Mouse (Mus musculus): ENCODE measurements at regions not wholly inside any gene's neighbourhood (a gene's known extent, or its start where the extent isn't known, plus 50 kb on each side); places are given as distances from the start of the nearest gene placed in this dataset.

DNA sequence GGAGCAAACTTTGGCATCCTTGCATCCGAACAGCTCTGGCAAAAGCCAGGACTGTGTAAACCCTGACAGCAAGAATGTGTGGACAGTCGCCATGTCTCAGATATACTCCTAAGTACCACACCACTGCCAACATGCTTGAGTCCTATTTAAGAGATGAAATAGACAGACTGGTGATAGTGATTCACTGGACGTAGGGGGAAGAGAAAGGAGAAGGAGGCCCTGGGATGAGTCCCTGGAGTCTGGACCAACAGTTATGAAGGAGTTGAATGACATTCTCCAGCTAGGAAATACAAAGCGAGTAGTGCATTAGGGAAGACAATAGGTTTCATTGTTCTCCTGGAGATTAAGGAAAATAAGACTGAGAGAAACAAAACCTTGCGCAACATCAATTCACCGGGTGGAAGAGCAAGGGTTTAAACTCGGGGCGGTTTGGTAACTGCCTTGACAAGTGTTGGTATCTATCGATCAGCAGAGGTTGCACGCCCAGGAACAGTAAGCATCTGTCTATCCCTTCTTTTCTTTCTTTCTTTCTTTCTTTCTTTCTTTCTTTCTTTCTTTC lies 54.3 kb upstream of the Nrbf2 start:
- ATAC-seq (ENCODE audit: low FRiP score, low TSS enrichment) (no peak), DNase-seq (no peak)
- Histone ChIP-seq H3K9me3 (ENCODE audit: control insufficient read depth, low read length) (no peaks in the 10 kb centered on the region), H3K9ac (replicated peaks; ENCODE audit: low read length) (no peak overlapping the region), H3K27me3 (ENCODE audit: control insufficient read depth, insufficient read depth, low read length) (no peaks in the 10 kb centered on the region), H3K4me1 (ENCODE audit: control insufficient read depth, insufficient read depth, low read length) (no peaks in the 10 kb centered on the region), H3K36me3 (ENCODE audit: control insufficient read depth, insufficient read depth, low read length) (no peaks in the 10 kb centered on the region), H3K27ac (replicated peaks; ENCODE audit: low read depth, low read length) (no peak overlapping the region), H3K4me3 (replicated peaks; ENCODE audit: low read depth, low read length) (no peak overlapping the region), H3K4me2 (ENCODE audit: low read length) (no peak overlapping the region)
- 62% methylated on average over 10 of the region's 10 CpGs for WGBS

DNA sequence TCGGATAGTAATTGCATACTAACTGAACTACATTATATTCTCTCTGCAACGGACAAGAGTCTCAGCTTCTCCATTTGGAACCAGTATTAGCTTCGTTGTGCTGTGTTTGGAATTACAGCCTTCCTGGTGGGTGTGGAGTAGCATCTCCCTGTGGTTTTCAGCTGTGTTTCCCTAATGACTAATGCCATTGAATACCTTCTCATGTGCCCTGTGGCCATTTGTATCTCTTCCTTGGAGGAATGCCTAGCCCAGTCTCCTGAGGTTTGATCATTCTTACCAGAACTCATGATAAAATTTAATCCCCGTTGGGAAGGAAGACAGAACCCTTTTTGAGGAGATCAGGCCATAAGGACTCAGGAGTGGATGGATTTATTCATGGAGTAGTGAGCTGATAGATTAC lies 59.6 kb upstream of the Nrbf2 start:
- H3K9me3 ChIP-seq (ENCODE audit: control insufficient read depth, low read length) = no peaks in the 10 kb centered on the region
- DNase-seq (no peak), ATAC-seq (ENCODE audit: low FRiP score, low TSS enrichment) (no peak)
- H3K27ac ChIP-seq (replicated peaks; ENCODE audit: low read depth, low read length) = no peak overlapping the region
- H3K9ac ChIP-seq (replicated peaks; ENCODE audit: low read length) = no peak overlapping the region
- no peaks in the 10 kb centered on the region for H3K27me3 ChIP-seq (ENCODE audit: control insufficient read depth, insufficient read depth, low read length)
- H3K4me2 ChIP-seq (ENCODE audit: low read length) = no peak overlapping the region
- no peaks in the 10 kb centered on the region for H3K36me3 ChIP-seq (ENCODE audit: control insufficient read depth, insufficient read depth, low read length)
- H3K4me1 ChIP-seq (ENCODE audit: control insufficient read depth, insufficient read depth, low read length) = no peaks in the 10 kb centered on the region
- 85% methylated on average over 4 of the region's 4 CpGs for WGBS
- no peak overlapping the region for H3K4me3 ChIP-seq (replicated peaks; ENCODE audit: low read depth, low read length)

GRCm38 (mm10) chr10:67350956-67351355 lies 65.9 kb upstream of the Nrbf2 start:
- H3K4me3 ChIP-seq (replicated peaks; ENCODE audit: low read depth, low read length) = no peak overlapping the region
- no peaks in the 10 kb centered on the region for H3K36me3 ChIP-seq (ENCODE audit: control insufficient read depth, insufficient read depth, low read length)
- 48% methylated on average over 2 of the region's 2 CpGs for WGBS
- no peak overlapping the region for H3K27ac ChIP-seq (replicated peaks; ENCODE audit: low read depth, low read length)
- no peak overlapping the region for H3K9ac ChIP-seq (replicated peaks; ENCODE audit: low read length)
- DNase-seq (peak; percentile 33), ATAC-seq (ENCODE audit: low FRiP score, low TSS enrichment) (no peak)
- H3K4me2 ChIP-seq (ENCODE audit: low read length) = no peak overlapping the region
- H3K4me1 ChIP-seq (ENCODE audit: control insufficient read depth, insufficient read depth, low read length) = no peaks in the 10 kb centered on the region
- no peaks in the 10 kb centered on the region for H3K9me3 ChIP-seq (ENCODE audit: control insufficient read depth, low read length)
- H3K27me3 ChIP-seq (ENCODE audit: control insufficient read depth, insufficient read depth, low read length) = no peaks in the 10 kb centered on the region

GRCm38 (mm10) chr10:67360793-67361192 lies 75.7 kb upstream of the Nrbf2 start:
- 87% methylated on average over 8 of the region's 8 CpGs for WGBS
- Histone ChIP-seq H3K27me3 (ENCODE audit: control insufficient read depth, insufficient read depth, low read length) (no peaks in the 10 kb centered on the region), H3K36me3 (ENCODE audit: control insufficient read depth, insufficient read depth, low read length) (no peaks in the 10 kb centered on the region), H3K4me1 (ENCODE audit: control insufficient read depth, insufficient read depth, low read length) (no peaks in the 10 kb centered on the region), H3K9ac (replicated peaks; ENCODE audit: low read length) (no peak overlapping the region), H3K27ac (replicated peaks; ENCODE audit: low read depth, low read length) (no peak overlapping the region), H3K4me3 (replicated peaks; ENCODE audit: low read depth, low read length) (no peak overlapping the region), H3K9me3 (ENCODE audit: control insufficient read depth, low read length) (no peaks in the 10 kb centered on the region), H3K4me2 (ENCODE audit: low read length) (no peak overlapping the region)
- DNase-seq (no peak), ATAC-seq (ENCODE audit: low FRiP score, low TSS enrichment) (no peak)

DNA sequence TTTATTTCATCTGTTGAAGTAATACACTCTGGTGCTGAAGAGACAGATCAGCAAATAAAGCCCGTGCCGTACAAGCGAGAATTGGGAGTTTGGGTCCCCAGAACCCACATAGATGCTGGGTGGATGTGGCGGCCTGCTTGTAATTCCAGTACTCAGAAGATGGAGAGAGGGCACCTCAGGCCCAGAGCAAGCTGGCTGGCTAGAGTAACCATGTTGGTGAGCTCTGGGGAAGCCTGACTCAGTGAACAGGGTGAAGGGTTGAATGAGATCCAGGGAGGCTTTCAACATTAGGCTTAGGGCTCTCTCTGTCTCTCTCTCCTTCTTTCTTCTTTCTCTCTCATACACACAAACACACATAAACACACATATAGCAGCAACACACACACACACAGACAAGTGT lies 76.2 kb upstream of the Nrbf2 start:
- Histone ChIP-seq H3K27ac (replicated peaks; ENCODE audit: low read depth, low read length) (no peak overlapping the region), H3K4me3 (replicated peaks; ENCODE audit: low read depth, low read length) (no peak overlapping the region), H3K9ac (replicated peaks; ENCODE audit: low read length) (no peak overlapping the region), H3K9me3 (ENCODE audit: control insufficient read depth, low read length) (no peaks in the 10 kb centered on the region), H3K36me3 (ENCODE audit: control insufficient read depth, insufficient read depth, low read length) (no peaks in the 10 kb centered on the region), H3K4me1 (ENCODE audit: control insufficient read depth, insufficient read depth, low read length) (no peaks in the 10 kb centered on the region), H3K27me3 (ENCODE audit: control insufficient read depth, insufficient read depth, low read length) (no peaks in the 10 kb centered on the region), H3K4me2 (ENCODE audit: low read length) (no peak overlapping the region)
- 93% methylated on average over 4 of the region's 4 CpGs for whole genome bisulfite sequencing
- ATAC-seq (ENCODE audit: low FRiP score, low TSS enrichment) (no peak), DNase-seq (no peak)

- Histone ChIP-seq H3K36me3 (ENCODE audit: control insufficient read depth, insufficient read depth, low read length) (no peaks in the 10 kb centered on the region), H3K4me2 (ENCODE audit: low read length) (no peak overlapping the region), H3K4me1 (ENCODE audit: control insufficient read depth, insufficient read depth, low read length) (no peaks in the 10 kb centered on the region), H3K27me3 (ENCODE audit: control insufficient read depth, insufficient read depth, low read length) (no peaks in the 10 kb centered on the region), H3K9me3 (ENCODE audit: control insufficient read depth, low read length) (no peaks in the 10 kb centered on the region), H3K4me3 (replicated peaks; ENCODE audit: low read depth, low read length) (no peak overlapping the region), H3K27ac (replicated peaks; ENCODE audit: low read depth, low read length) (no peak overlapping the region), H3K9ac (replicated peaks; ENCODE audit: low read length) (no peak overlapping the region)
- WGBS = 88% methylated on average over 3 of the region's 3 CpGs
- DNase-seq (no peak), ATAC-seq (ENCODE audit: low FRiP score, low TSS enrichment) (no peak)
Measured at GRCm38 (mm10) chr10:67364595-67364994, 79.5 kb upstream of the Nrbf2 start.

DNA sequence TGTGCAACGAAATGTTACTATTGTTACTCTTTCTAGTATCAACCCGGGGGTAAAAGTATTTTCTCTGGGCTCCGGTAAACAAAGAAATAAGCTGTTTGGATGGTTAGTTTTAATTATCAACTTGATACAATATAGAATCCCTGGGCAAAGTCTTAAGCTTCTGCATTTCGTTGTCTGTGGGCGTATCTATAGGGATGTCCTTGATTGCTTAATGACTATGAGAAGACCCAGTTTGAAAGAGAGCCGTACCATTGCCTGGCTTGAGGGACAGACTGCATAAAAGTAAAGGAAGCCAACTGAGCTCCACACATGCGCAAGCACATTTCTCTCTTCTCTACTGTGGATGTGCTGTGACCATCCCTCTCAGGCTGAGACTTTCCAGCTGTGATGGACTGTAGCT lies 80.1 kb upstream of the Nrbf2 start:
- WGBS = 93% methylated on average over 7 of the region's 7 CpGs
- no peak overlapping the region for H3K9ac ChIP-seq (replicated peaks; ENCODE audit: low read length)
- no peaks in the 10 kb centered on the region for H3K27me3 ChIP-seq (ENCODE audit: control insufficient read depth, insufficient read depth, low read length)
- DNase-seq (no peak), ATAC-seq (ENCODE audit: low FRiP score, low TSS enrichment) (no peak)
- no peaks in the 10 kb centered on the region for H3K4me1 ChIP-seq (ENCODE audit: control insufficient read depth, insufficient read depth, low read length)
- H3K36me3 ChIP-seq (ENCODE audit: control insufficient read depth, insufficient read depth, low read length) = no peaks in the 10 kb centered on the region
- no peak overlapping the region for H3K27ac ChIP-seq (replicated peaks; ENCODE audit: low read depth, low read length)
- no peak overlapping the region for H3K4me3 ChIP-seq (replicated peaks; ENCODE audit: low read depth, low read length)
- H3K4me2 ChIP-seq (ENCODE audit: low read length) = no peak overlapping the region
- no peaks in the 10 kb centered on the region for H3K9me3 ChIP-seq (ENCODE audit: control insufficient read depth, low read length)

GRCm38 (mm10) chr10:67372569-67373161 lies 87.6 kb upstream of the Nrbf2 start:
- Histone ChIP-seq H3K4me3 (replicated peaks; ENCODE audit: low read depth, low read length) (no peak overlapping the region), H3K9ac (replicated peaks; ENCODE audit: low read length) (no peak overlapping the region), H3K27ac (replicated peaks; ENCODE audit: low read depth, low read length) (no peak overlapping the region), H3K9me3 (ENCODE audit: control insufficient read depth, low read length) (no peaks in the 10 kb centered on the region), H3K4me1 (ENCODE audit: control insufficient read depth, insufficient read depth, low read length) (no peaks in the 10 kb centered on the region), H3K4me2 (ENCODE audit: low read length) (no peak overlapping the region), H3K36me3 (ENCODE audit: control insufficient read depth, insufficient read depth, low read length) (no peaks in the 10 kb centered on the region), H3K27me3 (ENCODE audit: control insufficient read depth, insufficient read depth, low read length) (no peaks in the 10 kb centered on the region)
- ATAC-seq (ENCODE audit: low FRiP score, low TSS enrichment) (no peak), DNase-seq (no peak)
- WGBS = 58% methylated on average over 13 of the region's 13 CpGs

DNA sequence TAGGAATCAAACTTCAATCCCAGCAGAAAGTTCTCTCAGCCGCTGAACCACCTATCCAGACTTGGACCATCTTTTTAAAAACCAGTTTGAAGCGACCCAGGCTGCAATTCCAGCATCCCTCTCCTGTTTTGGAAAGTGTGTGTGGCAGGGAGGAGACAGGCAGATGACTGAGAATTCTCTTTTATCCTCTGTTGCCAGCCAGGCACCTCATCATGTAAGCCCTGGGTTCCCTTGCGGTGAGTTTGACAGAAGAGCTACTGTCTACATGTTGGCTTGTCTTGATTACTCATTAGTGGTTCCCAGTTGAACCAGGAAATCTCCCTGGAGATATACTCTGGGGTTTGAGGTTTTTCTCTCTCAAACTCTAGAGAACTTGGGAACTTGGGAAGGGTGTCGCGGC lies 91.5 kb upstream of the Nrbf2 start:
- Histone ChIP-seq H3K4me3 (replicated peaks; ENCODE audit: low read depth, low read length) (no peak overlapping the region), H3K4me2 (ENCODE audit: low read length) (no peak overlapping the region), H3K36me3 (ENCODE audit: control insufficient read depth, insufficient read depth, low read length) (no peaks in the 10 kb centered on the region), H3K27ac (replicated peaks; ENCODE audit: low read depth, low read length) (no peak overlapping the region), H3K27me3 (ENCODE audit: control insufficient read depth, insufficient read depth, low read length) (no peaks in the 10 kb centered on the region), H3K4me1 (ENCODE audit: control insufficient read depth, insufficient read depth, low read length) (no peaks in the 10 kb centered on the region), H3K9ac (replicated peaks; ENCODE audit: low read length) (no peak overlapping the region), H3K9me3 (ENCODE audit: control insufficient read depth, low read length) (no peaks in the 10 kb centered on the region)
- ATAC-seq (ENCODE audit: low FRiP score, low TSS enrichment) (no peak), DNase-seq (no peak)
- 92% methylated on average over 5 of the region's 5 CpGs for WGBS

All from midbrain, embryonic 14.5 days (tissue).